Mouse (Mus musculus) left cerebral cortex, postnatal 10 days (tissue): ENCODE measurements around the gene Cfap97. TPM values are rescaled to one million over a fixed set of nuclear protein-coding genes. Genes with fewer than 3 reads are reported as not detected.
"Not testable (repeated sequence)": the region's sequence is repeated elsewhere in the genome, so short reads cannot be mapped to it uniquely, and the experiment has no call there.

Experiments
- DNase-seq, 2 experiments: peaks; one replicate each; pipeline ENCODE4 v3.0.0; 2021 to 2022; ENCODE audit warnings: low spot score in 2 of 2, mixed read lengths in 1 of 2; ENCODE audit errors: extremely low spot score in 1 of 2
- intact Hi-C: fragments of 180-260 bp; cut with DNase I; formaldehyde crosslinking; loops from one replicate; pipeline ENCODE4 v1.15.1; 2025
- total RNA-seq, 2 experiments: library from RNA; stranded (reverse); gene quantifications; 2 replicates each; pipeline ENCODE4 v1.2.3; 2021

Cfap97 gene
- 10 to 100 TPM; 16.6 to 17.3 TPM for total RNA-seq

DNA sequence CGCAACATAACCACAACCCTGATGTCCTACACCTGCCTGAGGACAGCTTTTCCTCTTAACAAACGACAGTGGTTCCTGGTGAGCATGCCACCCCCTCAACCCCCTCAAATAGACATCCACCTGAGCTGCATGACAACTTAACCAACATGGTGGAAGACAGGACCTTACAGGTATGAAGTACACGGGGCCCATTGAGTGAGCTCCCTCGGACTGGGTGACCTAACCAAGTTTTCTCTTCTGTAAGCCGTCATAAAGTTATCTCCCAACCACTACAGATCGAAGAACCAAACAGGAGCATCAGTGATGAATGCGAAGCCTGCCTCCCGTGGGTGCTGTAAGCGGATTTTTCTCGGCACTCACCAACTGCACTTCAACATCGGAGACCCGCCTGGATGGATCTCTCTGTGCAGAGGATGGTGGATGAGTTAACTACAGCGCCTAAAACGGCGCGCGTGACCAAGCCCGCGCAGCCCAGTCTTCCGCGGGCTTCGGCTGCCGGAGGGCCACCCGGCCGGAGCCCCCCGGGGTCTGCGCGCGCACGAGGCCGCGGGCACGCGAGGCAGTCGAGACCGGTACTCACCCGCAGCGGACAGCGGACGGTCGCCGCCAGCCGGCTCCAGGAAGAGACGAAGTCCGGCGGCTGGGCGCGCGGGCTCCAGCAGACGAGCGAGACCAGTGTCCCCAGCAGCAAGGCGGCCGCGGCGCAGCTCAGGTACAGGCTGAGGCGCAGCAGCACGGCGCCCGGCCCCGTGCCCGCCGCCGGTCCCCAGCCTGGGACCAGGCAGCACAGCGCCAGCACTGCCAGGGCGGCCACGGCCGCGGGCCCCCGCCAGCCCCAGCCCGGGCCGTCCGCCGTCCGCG lies at the start of gene Cfap97:
Gene Cfap97, plus strand, starts transcription at position 570 of the 861 bp plus-strand sequence.
- intact Hi-C loops = loop anchor here (10.0 kb wide), 1 partner anchor 147 kb away; the partner anchor contains the start of gene Ankrd37
- DNase-seq = peak; percentile 27 to 79

DNA sequence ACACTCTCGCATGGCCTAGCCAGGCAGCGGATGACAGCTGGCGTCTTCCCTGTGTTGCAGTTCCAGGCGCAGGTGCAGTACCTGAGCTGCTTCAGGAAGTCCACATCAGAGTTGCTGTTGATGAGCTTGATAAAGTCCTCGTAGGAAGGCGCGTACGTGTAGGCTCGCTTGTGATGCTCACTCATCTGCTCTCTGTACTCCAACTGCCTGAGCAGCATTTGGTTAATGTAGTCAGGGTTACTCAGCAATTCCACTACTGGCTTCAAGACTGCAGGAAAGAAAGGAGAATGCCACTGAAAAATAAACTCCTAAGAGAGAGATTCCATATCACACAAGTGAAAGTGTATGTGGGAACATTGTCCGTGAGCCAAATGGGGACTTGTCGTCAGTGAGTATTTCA lies 48.1 kb upstream of the Cfap97 start:
- intact Hi-C loops = no loop called here

DNA sequence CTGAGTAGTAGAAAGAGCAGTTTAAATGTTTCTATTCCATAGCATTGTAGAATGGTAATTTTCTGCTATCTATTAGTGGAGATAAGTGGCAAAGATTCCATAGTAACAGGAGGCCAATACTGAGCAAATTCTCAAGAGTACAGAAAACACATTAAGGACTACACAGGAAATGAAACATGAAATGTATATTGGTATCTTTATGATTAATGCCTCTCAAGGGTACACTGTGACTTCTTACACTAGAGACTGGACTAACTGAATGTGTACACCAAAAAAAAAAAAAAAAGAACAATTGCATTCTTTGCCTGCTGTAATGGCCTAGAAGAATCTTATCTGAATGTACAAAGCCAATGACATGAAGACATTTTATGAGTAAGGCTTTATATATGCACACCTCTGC lies 43.9 kb upstream of the Cfap97 start:
- intact Hi-C loops = no loop called here
- no peak for DNase-seq

More for the DNA sequence above, 48.1 kb upstream of the Cfap97 start:
- DNase-seq = no peak

DNA sequence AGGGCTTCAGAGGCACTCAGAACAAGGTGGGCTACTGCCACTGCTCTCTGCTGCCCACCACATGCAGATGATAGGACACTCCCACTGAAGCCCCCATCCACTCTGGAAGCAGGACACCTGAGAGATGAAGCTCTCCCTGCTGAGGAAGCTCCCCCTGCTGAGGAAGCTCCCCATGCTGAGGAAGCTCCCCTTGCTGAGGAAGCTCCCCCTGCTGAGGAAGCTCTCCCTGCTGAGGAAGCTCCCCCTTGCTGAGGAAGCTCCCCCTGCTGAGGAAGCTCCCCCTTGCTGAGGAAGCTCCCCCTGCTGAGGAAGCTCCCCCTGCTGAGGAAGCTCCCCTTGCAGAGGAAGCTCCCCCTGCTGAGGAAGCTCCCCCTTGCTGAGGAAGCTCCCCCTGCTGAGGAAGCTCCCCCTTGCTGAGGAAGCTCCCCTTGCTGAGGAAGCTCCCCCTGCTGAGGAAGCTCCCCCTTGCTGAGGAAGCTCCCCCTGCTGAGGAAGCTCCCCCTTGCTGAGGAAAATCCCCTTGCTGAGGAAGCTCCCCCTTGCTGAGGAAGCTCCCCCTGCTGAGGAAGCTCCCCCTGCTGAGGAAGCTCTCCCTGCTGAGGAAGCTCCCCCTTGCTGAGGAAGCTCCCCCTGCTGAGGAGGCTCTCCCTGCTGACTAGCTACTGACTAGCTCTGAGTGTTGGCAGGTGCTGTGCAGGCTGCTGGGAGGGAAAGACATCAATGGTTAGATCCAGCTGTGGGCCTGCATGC lies 38.0 kb upstream of the Cfap97 start:
- intact Hi-C loops, DNase-seq: not testable (repeated sequence)

DNA sequence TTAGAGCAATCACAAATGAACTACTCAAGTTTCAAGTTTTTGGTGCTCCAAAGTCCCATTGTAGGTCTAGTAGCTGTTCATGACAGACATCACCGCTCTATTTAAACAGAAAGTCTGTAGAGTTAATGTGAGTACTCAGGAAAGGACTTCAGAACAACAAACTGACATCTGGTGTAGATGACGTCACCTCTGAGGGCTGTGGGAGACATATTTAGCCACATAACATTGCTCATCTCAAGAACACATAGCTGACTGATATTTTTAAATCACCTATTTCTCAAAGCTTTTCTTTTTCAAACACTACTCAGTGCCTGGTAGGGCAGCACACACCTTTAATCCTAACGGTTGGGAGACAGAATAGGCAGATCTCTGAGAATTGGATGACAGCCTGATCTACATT lies 34.4 kb upstream of the Cfap97 start:
- intact Hi-C loops = no loop called here
- DNase-seq = no peak

DNA sequence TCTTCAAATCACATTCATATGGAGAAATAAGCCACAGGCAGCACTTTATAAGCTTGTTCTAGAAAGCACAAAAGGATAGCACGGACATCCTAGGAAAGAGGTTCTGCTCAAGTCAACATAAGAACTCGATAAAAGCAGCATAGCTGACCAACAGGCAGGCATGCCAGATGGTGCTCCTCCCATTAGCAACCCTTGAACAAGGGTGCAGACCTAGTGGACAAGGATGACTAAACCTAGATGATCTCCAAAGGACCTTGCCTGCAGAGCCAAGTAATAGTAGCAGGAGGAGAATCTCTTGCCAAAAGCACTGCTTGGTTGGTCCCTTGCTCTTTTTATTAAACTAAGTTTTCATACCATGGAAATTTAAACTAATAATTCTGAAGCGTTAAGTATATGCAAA lies 32.4 kb upstream of the Cfap97 start:
- intact Hi-C loops = no loop called here
- DNase-seq = no peak

DNA sequence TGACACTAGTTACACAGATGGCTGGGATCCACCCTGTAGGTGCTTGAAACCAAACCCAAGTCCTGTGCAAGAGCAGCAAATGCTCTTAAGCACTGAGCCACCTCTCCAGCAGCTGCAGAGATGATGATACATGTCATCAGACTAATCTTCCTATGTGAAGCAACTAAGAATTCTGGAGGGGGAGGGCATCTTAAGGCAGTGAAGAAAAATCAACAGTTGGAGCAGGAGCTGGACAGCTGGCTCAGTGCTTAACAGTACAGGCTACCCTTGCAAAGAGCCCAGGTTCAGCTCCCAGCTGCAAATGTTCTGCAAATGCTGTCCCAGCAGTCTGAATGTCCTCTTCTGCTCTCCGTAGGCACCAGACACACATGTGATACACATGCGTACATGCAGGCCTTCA lies 29.1 kb upstream of the Cfap97 start:
- no peak for DNase-seq
- intact Hi-C loops = no loop called here

DNA sequence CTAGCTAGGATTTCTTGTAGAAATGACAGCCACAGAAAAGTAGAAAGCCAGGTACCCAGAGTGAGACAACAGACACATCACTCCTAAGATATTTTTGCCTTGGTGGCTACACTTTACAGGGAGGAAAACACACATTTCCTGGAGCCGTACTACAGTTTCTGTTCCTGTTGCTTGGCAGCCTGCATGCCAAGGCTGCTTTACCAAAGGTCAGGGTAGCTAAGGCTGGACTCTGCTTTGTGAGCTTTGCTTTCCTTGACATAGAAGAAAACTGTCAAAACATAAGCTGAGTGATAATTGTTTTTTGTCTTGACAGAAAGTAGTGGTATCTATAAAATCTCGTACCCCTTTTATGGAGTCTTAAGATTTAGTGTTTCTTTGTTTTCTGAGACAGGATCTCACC lies 21.1 kb upstream of the Cfap97 start:
- intact Hi-C loops = no loop called here
- DNase-seq = no peak

DNA sequence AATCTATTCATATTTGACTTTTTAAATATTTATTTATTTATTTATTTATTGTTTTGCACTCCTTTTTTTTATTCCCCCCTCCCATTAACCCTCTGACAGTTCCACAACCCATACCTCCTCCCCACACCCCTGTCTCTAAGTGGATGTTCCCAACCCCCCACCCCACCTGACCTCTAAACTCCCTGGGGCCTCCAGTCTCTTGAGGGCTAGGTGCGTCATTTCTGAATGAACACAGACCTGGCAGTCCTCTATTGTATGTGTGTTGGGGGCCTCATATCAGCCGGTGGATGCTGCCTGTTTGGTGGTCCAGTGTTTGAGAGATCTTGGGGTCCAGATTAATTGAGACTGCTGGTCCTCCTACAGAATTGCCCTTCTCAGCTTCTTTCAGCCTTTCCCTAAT lies 16.0 kb upstream of the Cfap97 start:
- intact Hi-C loops, DNase-seq: not testable (repeated sequence)

DNA sequence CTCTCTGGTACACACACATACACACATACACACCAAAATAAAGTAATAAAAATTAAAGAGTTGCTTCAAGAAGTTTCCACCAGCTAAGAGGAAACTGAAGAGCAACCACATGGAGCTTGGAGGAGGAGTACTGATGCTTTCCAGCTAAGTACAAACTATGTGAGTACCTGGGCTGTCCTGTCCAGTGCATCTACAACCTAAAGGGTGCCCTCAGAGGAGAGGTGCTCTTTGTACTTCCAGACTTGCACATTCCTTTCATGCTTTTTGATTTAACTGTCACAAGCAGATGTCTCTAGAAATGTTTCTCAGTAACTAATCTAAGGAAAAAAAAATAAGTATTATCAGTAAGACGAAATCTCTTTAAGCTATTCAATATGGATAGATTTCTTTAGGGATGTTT lies 14.2 kb upstream of the Cfap97 start:
- intact Hi-C loops = no loop called here
- no peak for DNase-seq

DNA sequence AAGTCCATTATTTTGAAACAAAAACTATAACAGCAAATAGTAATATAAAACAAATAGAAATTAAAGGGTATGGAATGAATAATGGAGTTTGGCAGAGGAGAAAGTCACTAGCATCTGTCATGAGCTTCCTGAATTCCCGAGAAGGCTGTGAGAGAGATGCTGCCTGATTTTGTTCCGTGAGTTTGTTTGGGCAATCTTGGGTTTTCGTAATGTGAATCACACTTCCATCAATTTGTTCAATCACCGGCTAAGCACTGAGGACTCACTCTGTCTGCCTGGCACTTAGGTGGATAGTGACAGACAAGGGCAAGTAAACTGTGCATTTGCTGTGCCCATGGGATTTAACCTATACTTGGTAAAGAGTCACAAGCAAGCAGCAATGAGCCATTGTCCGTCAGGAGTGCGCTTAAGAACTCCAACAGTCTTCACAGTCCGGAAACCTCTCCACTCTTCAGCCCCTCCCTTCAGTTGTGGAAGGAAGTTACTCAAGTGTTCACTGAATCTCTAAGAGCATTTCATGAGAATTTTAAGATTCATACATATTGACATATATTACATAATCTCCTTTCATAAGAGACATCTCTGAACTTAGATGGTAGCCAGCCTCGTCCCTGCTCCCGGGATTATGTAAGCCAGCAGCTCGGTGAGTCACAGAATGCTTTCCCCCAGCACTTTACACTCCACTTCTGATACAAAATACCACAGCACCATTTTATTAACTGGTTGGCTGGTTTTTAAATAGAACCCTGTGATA lies 13.6 kb upstream of the Cfap97 start:
- no peak for DNase-seq

DNA sequence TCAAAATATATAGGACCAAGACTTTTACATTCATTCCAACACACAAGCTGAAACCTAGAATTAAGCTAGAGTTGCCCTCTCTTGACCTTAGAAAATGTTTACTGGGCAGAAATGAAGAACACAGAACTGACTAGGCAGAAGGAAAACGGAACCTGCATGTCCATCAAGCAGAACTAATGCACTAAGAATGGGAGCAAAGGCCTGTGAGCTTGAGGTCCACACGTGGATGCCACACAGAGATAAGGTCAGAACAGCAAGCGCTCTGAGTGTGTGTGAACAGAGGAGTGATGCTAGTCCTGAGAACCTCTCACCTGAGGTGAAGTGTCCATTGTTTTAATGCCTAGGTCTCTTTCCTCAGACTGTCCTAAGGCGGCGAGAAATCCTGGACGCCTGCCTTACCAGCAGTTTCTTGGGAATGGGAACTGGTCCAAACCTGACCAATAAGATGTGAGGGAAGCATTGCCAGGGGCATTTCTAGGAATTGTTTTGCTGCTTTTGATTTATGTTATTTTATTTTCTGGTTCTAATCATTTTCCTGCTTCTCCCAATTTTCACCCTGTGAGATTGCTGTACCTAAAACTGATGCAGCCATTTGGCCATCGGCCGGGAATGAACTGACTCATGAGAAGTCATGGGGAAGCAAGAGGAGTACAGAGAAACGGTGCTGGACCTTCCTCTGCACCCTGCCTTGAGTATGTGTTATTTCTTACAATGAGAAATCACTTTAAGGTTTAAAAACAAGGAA lies 11.0 kb upstream of the Cfap97 start:
- intact Hi-C loops = no loop called here

More for the DNA sequence above, 13.6 kb upstream of the Cfap97 start:
- intact Hi-C loops = no loop called here

DNA sequence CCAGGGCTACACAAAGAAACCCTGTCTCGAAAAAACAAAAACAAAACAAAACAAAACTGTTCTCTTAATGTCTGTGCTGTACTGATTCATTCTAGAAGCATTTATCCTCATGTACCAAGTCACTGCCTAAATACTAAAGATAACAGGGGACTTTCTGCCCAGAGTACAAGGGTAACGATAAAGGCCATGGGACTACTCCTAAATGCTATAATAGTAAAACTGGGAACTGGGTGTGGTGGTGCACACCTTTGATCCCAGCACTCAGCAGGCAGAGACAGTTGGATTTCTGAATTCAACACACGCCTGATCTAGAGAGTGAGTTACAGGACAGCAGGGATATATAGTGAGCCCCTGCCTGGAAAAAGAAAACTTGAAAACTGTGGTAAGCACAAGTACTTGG lies 9.9 kb upstream of the Cfap97 start:
- no peak for DNase-seq
- intact Hi-C loops = no loop called here

More for the DNA sequence above, 11.0 kb upstream of the Cfap97 start:
- DNase-seq = no peak

DNA sequence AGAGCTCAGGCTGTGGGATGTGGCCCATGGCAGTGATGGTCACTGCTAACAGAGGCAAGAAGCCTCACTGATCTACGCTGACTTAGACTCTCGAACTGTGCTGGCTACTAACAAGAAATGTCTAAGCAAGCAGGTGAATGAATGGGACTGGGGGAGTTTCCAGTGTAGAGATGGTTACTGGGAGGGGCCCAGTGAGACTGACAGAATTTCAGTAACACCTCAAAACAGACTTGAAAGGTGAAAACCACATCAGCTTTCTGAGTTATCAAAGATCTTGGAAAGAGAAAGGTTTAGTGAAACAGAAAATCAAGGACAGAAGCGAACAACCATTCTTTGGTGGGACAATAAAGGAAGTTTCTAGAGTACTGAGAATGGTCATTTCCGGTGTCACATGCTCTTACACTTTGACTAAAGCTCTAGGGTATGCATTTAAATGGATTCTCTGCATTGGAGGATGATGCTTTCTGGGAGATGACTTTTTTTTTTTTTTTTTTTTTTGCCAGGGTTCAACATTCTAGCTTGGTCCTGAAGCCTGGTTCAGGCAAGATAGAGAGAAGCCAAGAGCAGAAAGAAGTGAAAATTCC lies 9.0 kb upstream of the Cfap97 start:
- DNase-seq = no peak
- intact Hi-C loops = no loop called here

DNA sequence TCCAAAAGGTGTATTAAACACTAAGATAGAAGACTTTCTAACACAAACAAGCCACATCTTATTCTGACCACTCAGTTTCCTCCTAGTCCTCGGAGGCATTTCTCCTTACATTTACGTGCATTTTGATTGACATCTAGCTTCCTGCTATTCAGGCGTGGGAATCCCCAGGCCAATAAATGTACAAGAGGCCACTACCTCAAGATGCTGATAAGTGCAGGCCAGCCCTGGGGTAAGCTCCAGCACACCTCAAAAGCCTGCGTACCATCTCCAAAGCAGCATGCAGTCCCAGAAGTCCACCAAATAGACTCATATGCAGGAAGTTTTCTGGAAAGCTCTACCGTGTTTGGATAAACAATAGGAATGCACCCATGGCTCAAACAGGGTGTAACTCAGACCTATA lies 8.1 kb upstream of the Cfap97 start:
- intact Hi-C loops = no loop called here

DNA sequence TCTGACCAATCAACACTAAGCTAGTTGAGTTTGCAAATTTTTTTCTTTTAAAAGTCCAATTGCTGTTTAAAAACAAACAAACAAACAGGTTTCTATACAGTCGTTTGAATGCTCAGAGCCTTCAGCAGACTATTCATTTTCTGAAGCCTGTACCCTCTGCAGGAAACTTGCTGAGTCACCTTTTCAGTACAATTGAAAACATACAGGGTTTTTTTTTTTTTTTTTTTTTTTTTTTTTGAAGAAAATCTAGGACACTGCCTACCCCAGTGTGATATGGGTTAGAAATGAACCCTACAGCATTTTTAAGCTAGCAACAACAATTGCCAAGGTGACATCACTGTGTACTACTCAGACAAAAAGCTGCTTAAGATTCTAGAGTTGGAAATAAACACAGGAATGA lies 7.6 kb upstream of the Cfap97 start:
- intact Hi-C loops = no loop called here
- no peak for DNase-seq

More for the DNA sequence above, 8.1 kb upstream of the Cfap97 start:
- DNase-seq = no peak

DNA sequence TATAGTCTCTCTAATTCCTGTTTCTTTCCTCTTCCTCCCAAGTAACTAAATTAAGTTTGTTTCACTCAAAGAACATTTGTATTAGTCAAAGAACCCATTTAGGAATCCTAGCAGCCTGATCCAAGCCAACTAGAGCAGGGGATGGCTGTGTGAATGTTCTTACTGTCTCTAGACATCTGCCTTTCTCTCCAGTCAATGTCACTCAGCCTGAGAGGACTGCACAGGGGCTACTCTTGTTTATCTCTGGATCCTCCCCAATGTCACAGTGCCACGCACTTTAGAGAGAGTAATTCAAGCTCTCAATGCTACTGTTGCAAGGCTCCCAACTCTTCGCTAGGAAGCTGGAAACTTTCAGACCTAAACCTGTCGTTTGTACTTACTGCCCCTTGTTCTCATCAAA lies 5.4 kb upstream of the Cfap97 start:
- DNase-seq = no peak
- intact Hi-C loops = no loop called here

DNA sequence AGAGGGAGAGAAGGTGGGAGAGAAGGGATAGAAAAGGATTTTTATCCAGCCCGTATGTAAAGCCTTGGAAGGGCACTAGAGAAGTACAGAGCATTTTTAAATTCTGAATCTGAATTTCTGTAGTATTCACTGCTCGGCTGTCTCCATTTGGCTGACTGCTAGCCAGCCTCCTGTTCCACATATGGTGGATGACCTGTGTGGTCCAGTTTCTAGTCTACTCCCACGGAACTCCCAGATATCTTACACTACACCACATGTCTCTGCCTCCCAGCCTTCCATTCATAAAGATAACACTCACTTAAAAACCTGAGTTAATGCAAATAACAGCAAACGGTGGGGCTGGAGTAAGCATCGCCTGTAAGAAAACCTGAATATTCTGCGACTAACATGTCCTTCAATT lies 2.3 kb upstream of the Cfap97 start:
- intact Hi-C loops = no loop called here
- DNase-seq = no peak
